Mouse (Mus musculus): ENCODE data around the gene Nutm1. TPM values are rescaled to one million over a fixed set of nuclear protein-coding genes. Genes with fewer than 3 reads are reported as not detected.

Nutm1 gene
- total and polyA plus RNA-seq, 2 experiments: not detected

DNA sequence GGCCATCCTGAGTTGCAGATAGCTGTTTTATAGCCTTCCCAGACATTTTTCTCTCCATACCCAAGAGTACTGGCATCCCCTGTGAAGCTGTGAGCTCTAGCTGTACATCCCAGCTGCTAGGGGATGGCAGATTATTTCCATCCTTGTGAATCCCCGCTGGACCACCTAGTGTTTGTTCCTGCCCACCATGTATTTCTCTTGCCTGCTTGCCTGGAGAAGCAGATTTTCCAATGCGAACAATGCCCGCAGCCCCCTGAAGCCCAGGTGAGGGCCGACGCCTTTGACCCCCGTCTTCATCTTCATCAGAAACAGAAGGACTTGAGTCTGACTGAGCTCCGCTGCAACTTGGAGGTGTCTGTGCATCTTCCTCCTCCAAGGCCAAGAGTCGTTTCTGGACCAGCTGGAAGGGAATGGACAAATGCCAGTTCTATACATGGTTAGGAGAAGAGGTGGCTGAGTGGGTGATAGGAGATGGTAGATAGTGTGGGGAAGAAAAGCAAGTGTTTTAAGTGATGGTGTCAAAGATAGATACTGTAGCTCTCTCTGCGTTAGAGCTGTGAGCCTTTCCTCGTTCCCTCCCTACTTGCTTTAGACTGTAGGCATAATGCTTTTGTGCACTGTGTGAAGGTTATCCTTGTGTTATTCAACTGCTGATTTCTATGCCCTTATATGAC lies 9.2 kb downstream of the Nutm1 start:
- 86% methylated on average over 10 of the region's 10 CpGs for WGBS
- TF ChIP-seq POLR2A (IDR thresholded peaks at IDR 0.05; ENCODE audit: extremely low read depth, insufficient read depth, low read length): no peak
- TF ChIP-seq CTCF (IDR thresholded peaks at IDR 0.05; ENCODE audit: low read depth, low read length): no peak

DNA sequence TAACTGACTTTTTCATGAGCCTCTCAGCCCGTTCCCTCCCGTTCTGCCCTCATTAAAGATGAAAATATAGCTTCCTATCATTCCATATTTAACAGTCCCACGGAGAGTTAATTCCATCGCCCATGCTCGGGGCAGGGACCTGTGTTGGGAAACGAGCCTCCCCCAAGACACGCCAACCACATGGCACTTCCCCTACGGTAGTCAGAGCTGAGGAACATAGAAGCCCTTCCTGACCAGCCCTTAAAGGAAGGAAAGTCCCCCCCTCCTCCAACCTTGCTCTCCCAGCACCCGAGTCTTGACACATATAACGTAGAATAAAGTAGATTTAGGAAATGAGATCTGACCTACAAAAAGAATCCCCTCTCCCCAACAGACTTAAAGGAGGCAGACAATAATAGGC lies 11.8 kb downstream of the Nutm1 start:
- 76% methylated on average over 10 of the region's 10 CpGs for WGBS
- Histone ChIP-seq H3K4me1 (ENCODE audit: control insufficient read depth, insufficient read depth, low read length) (no peaks in the 10 kb centered on the region), H3K4me3 (ENCODE audit: insufficient read depth, low read depth, low read length) (no peak overlapping the region), H3K36me3 (ENCODE audit: control insufficient read depth, insufficient read depth, low read length) (no peaks in the 10 kb centered on the region), H3K9ac (ENCODE audit: low read depth, low read length) (no peak overlapping the region), H3K27me3 (ENCODE audit: control insufficient read depth, insufficient read depth, low read length) (no peaks in the 10 kb centered on the region), H3K27ac (replicated peaks; ENCODE audit: insufficient read depth, low read depth, low read length) (no peak overlapping the region), H3K79me2 (ENCODE audit: control insufficient read depth, insufficient read depth, low read length) (no peaks in the 10 kb centered on the region)
- DNase-seq (ENCODE audit: extremely low read depth, low read depth, low spot score): no peak
- no peak for TF ChIP-seq CTCF (IDR thresholded peaks at IDR 0.05; ENCODE audit: low read depth, low read length)
- no peak for TF ChIP-seq POLR2A (IDR thresholded peaks at IDR 0.05; ENCODE audit: extremely low read depth, insufficient read depth, low read length)

More for the DNA sequence above, 9.2 kb downstream of the Nutm1 start:
- no peak for DNase-seq (ENCODE audit: extremely low read depth, low read depth, low spot score)
- no peak overlapping the region for H3K9ac ChIP-seq (ENCODE audit: low read depth, low read length)
- no peak overlapping the region for H3K4me3 ChIP-seq (ENCODE audit: insufficient read depth, low read depth, low read length)
- H3K79me2 ChIP-seq (ENCODE audit: control insufficient read depth, insufficient read depth, low read length): no peaks in the 10 kb centered on the region
- H3K36me3 ChIP-seq (ENCODE audit: control insufficient read depth, insufficient read depth, low read length): no peaks in the 10 kb centered on the region
- H3K4me1 ChIP-seq (ENCODE audit: control insufficient read depth, insufficient read depth, low read length): no peaks in the 10 kb centered on the region
- H3K27ac ChIP-seq (replicated peaks; ENCODE audit: insufficient read depth, low read depth, low read length): no peak overlapping the region
- H3K27me3 ChIP-seq (ENCODE audit: control insufficient read depth, insufficient read depth, low read length): no peaks in the 10 kb centered on the region

DNA sequence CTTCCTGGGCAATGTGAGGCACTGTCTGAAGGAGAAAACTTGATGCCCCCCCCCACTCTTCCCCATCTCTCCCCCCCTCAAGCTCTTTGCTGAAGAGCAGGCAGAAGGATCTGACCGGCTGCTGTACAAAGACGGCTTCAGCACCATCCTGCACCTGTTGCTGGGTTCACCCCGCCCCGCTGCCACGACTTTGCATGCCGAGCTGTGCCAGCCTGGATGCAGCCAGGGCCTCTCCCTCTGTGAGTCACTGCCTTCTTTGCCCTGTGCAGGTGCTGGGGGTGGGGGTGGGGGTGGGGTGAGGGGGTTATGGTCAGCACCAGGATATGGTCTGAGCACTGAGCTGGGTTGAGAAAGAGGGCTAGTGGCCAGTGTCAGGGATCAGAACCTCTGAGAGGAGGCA lies 12.9 kb downstream of the Nutm1 start:
- no peak for DNase-seq (ENCODE audit: extremely low read depth, low read depth, low spot score)
- H3K4me3 ChIP-seq (ENCODE audit: insufficient read depth, low read depth, low read length): no peak overlapping the region
- no peaks in the 10 kb centered on the region for H3K79me2 ChIP-seq (ENCODE audit: control insufficient read depth, insufficient read depth, low read length)
- no peaks in the 10 kb centered on the region for H3K4me1 ChIP-seq (ENCODE audit: control insufficient read depth, insufficient read depth, low read length)
- H3K27me3 ChIP-seq (ENCODE audit: control insufficient read depth, insufficient read depth, low read length): no peaks in the 10 kb centered on the region
- no peak overlapping the region for H3K27ac ChIP-seq (replicated peaks; ENCODE audit: insufficient read depth, low read depth, low read length)
- TF ChIP-seq POLR2A (IDR thresholded peaks at IDR 0.05; ENCODE audit: extremely low read depth, insufficient read depth, low read length): no peak
- TF ChIP-seq CTCF (IDR thresholded peaks at IDR 0.05; ENCODE audit: low read depth, low read length): no peak
- H3K36me3 ChIP-seq (ENCODE audit: control insufficient read depth, insufficient read depth, low read length): no peaks in the 10 kb centered on the region
- H3K9ac ChIP-seq (ENCODE audit: low read depth, low read length): no peak overlapping the region
- 89% methylated on average over 6 of the region's 6 CpGs for WGBS

GRCm38 (mm10) chr2:112245307-112245706 lies 13.8 kb downstream of the Nutm1 start:
- no peak for DNase-seq (ENCODE audit: extremely low read depth, low read depth, low spot score)
- H3K4me3 ChIP-seq (ENCODE audit: insufficient read depth, low read depth, low read length): no peak overlapping the region
- H3K27me3 ChIP-seq (ENCODE audit: control insufficient read depth, insufficient read depth, low read length): no peaks in the 10 kb centered on the region
- H3K27ac ChIP-seq (replicated peaks; ENCODE audit: insufficient read depth, low read depth, low read length): no peak overlapping the region
- WGBS: 85% methylated on average over 5 of the region's 5 CpGs
- H3K36me3 ChIP-seq (ENCODE audit: control insufficient read depth, insufficient read depth, low read length): no peaks in the 10 kb centered on the region
- no peaks in the 10 kb centered on the region for H3K79me2 ChIP-seq (ENCODE audit: control insufficient read depth, insufficient read depth, low read length)
- no peaks in the 10 kb centered on the region for H3K4me1 ChIP-seq (ENCODE audit: control insufficient read depth, insufficient read depth, low read length)
- H3K9ac ChIP-seq (ENCODE audit: low read depth, low read length): no peak overlapping the region
- TF ChIP-seq POLR2A (IDR thresholded peaks at IDR 0.05; ENCODE audit: extremely low read depth, insufficient read depth, low read length) (no peak), CTCF (IDR thresholded peaks at IDR 0.05; ENCODE audit: low read depth, low read length) (no peak)

DNA sequence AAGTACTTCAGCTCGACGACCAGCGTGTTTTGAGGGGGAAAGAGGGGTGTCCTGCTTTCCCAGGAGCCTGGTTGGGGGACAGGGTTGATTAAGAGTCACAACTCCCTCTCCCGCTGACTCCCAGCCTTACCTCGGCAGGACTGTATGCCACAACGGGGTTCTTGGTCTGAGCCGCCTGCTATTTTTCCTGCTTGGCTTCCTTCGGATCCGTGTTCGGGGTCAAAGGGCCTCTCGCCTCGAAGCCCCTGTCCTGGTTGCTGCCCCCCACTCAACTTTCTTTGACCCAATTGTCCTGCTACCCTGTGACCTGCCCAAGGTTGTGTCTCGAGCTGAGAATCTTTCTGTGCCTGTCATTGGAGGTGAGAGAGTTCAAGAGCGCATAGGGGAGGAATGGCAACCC lies 17.3 kb downstream of the Nutm1 start:
- TF ChIP-seq CTCF (IDR thresholded peaks at IDR 0.05; ENCODE audit: low read depth, low read length) (no peak), POLR2A (IDR thresholded peaks at IDR 0.05; ENCODE audit: extremely low read depth, insufficient read depth, low read length) (no peak)
- no peak overlapping the region for H3K9ac ChIP-seq (ENCODE audit: low read depth, low read length)
- WGBS: 86% methylated on average over 14 of the region's 14 CpGs

More for the DNA sequence above, 17.3 kb downstream of the Nutm1 start:
- peaks cover 2% of the 10 kb centered on the region; the same call in 1 of the 2 replicates for H3K4me1 ChIP-seq (ENCODE audit: control insufficient read depth, insufficient read depth, low read length)
- DNase-seq (ENCODE audit: extremely low read depth, low read depth, low spot score): no peak
- H3K79me2 ChIP-seq (ENCODE audit: control insufficient read depth, insufficient read depth, low read length): no peaks in the 10 kb centered on the region
- no peaks in the 10 kb centered on the region for H3K36me3 ChIP-seq (ENCODE audit: control insufficient read depth, insufficient read depth, low read length)
- H3K4me3 ChIP-seq (ENCODE audit: insufficient read depth, low read depth, low read length): no peak overlapping the region
- no peak overlapping the region for H3K27ac ChIP-seq (replicated peaks; ENCODE audit: insufficient read depth, low read depth, low read length)
- H3K27me3 ChIP-seq (ENCODE audit: control insufficient read depth, insufficient read depth, low read length): no peaks in the 10 kb centered on the region
